Mouse (Mus musculus) heart, embryonic 16.5 days (tissue): Measurements from ENCODE around the gene Rps11. TPM values are rescaled to one million over a fixed set of nuclear protein-coding genes. Genes with fewer than 3 reads are reported as not detected.
"Not testable (repeated sequence)": the region's sequence is repeated elsewhere in the genome, so short reads cannot be mapped to it uniquely, and the experiment has no call there.

ENCODE experiments used
- ATAC-seq: fragments of 200-750 bp; cut with Nextera tagmentation; replicated peaks from 2 replicates; pipeline ENCODE4 v1.8.0; 2017; ENCODE audit warnings: moderate number of reproducible peaks; ENCODE audit not compliant: insufficient read depth, low FRiP score; ENCODE audit errors: extremely low read depth
- H3K27ac ChIP-seq: fragments of 300-500 bp; sonication (generic); 2 replicates; pipeline ENCODE4 v1.5.1; 2014; ENCODE audit warnings: mild to moderate bottlenecking, low read length, control low read depth, moderate library complexity
- H3K27me3 ChIP-seq: fragments of 300-500 bp; sonication (generic); 2 replicates; pipeline ENCODE4 v1.6.1; 2014; ENCODE audit warnings: low read length, mixed read lengths; ENCODE audit not compliant: control insufficient read depth, insufficient read depth
- H3K36me3 ChIP-seq: fragments of 300-500 bp; sonication (generic); 2 replicates; pipeline ENCODE4 v1.6.1; 2014; ENCODE audit not compliant: control insufficient read depth, insufficient read depth
- H3K4me1 ChIP-seq: fragments of 300-500 bp; sonication (generic); 2 replicates; pipeline ENCODE4 v1.6.1; 2014; ENCODE audit warnings: low read length, mixed read lengths; ENCODE audit not compliant: control insufficient read depth, insufficient read depth
- H3K4me2 ChIP-seq: fragments of 300-500 bp; sonication (generic); 2 replicates; pipeline ENCODE4 v1.6.1; 2014; ENCODE audit warnings: low read depth, mild to moderate bottlenecking, control low read depth, low read length
- H3K4me3 ChIP-seq: fragments of 300-500 bp; sonication (generic); 2 replicates; pipeline ENCODE4 v1.5.1; 2014; ENCODE audit warnings: mild to moderate bottlenecking, control low read depth, low read length
- H3K9ac ChIP-seq: fragments of 300-500 bp; sonication (generic); 2 replicates; pipeline ENCODE4 v1.6.1; 2014; ENCODE audit warnings: low read length, control low read depth
- H3K9me3 ChIP-seq: fragments of 300-500 bp; sonication (generic); replicated peaks from 2 replicates; pipeline ENCODE4 v1.6.1; 2016; ENCODE audit warnings: low read length; ENCODE audit not compliant: control insufficient read depth
- WGBS: fragments of 180-500 bp; shearing (Covaris S2); extraction: QIAGEN DNeasy Blood & Tissue Kit; methylation state at CpG from one replicate; pipeline ENCODE4 v1.1.7; 2014; 5-methylcytosine and 5-hydroxymethylcytosine counted together
- polyA plus RNA-seq: library from polyadenylated mRNA; unstranded; fragments of >200 nt; fragmentation: Nextera tagmentation; extraction: Ambion mirVana; gene quantifications from 2 replicates; pipeline ENCODE4 v1.2.1, GENCODE M21; 2015

Gene Rps11
- polyA plus RNA-seq, 1 experiment from 2014 or later, result 812 TPM

DNA sequence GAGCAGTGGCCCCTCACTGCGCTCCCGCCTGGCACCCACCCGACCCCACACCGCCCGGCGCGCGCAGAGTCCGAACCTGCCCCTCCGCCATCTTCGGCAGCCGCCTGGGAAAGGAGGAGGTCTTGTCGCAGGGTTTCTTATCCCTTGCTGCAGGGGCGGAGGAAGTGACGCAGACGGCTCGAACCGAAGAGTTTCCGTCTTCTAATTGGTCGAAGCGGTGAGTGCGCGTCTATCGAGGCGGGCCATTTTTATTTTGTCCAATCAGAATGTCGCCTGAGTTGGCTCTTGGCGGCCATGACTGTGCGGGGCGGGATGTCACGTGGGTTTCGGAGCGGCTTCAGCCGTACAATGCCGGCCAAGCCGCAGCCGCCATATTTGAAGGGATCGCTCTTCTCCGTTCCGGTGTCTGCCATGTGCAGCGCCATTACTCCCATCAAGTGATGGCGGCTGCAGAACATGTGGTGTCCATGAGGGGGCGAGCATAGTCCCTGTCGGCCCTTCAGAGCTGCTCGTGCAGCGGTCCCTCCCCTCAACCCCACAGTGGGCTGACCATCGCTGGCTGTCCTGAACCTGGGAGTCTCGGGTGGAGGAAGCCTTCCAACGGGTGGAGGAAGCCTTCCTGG, 4.5 kb upstream of the Rps11 start, which contains the start of gene Rpl13a:
Rpl13a (minus strand) TSS at position 138 of the 623 bp plus-strand sequence.
- ATAC-seq, result peak; percentile 92
- Histone ChIP-seq H3K9ac (peak within 1 kb of the TSS; percentile 97), H3K27me3 (no peaks in the 10 kb centered on the region), H3K4me2 (peak within 1 kb of the TSS; percentile 78), H3K9me3 (no peaks in the 10 kb centered on the region), H3K27ac (peak within 1 kb of the TSS; percentile 86), H3K4me3 (peak within 1 kb of the TSS; percentile 86), H3K36me3 (peaks cover 22% of the 10 kb centered on the region), H3K4me1 (peaks cover 27% of the 10 kb centered on the region)
- under 1% methylated on average over 48 of the region's 48 CpGs for WGBS

- H3K4me2 ChIP-seq, result peak overlapping the region; percentile 78
- peaks cover 27% of the 10 kb centered on the region for H3K36me3 ChIP-seq
- no peaks in the 10 kb centered on the region for H3K27me3 ChIP-seq
- H3K9ac ChIP-seq, result peak overlapping the region; percentile 97
- H3K4me3 ChIP-seq, result peak overlapping the region; percentile 86
- H3K27ac ChIP-seq, result peak overlapping the region; percentile 85
- H3K9me3 ChIP-seq, result no peaks in the 10 kb centered on the region
- ATAC-seq, result no peak
- WGBS, result under 1% methylated on average over 6 of the region's 6 CpGs
- H3K4me1 ChIP-seq, result peaks cover 33% of the 10 kb centered on the region
These were observed 3.5 kb upstream of the Rps11 start for GRCm38 (mm10) chr7:45127700-45128224.

DNA sequence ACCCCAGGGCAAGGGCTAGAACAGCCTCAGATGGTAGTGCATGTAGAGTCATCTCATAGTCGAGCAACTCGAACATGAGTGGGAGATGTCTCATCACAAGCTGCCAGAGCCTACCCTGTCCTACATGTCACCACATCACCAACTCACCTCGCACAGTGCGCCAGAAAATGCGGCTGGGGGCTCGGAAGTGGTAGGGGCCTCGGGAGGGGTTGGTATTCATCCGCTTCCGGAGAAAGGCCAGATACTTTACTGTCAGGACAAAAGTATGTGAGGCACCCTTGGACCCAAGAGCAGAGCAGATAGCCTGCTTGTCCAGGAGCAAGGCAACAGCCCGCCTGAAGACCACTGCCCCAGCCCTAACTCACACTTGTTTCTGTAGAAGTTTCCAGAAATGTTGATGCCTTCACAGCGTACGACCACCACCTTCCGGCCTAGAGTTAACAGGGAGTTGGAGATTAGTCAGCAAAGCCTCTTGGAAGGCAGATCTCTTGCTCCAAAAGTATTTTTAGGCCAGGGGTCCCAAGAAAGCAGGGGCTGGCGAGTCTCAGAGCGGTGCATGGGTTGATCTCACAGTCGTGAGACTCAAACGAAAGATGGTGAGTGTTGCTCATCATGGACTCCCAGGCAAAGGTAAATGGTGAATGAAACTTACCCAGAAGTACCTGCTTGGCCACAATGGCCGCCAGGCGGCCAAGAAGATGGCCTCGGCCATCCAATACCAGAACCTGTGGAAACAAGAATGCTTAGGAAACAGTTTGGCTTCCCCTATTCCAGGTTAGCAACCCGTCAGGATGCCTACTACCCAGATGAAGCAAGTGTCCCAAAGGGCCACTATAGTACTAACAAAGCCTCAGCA, 2.8 kb upstream of the Rps11 start:
- Histone ChIP-seq H3K9ac (peak overlapping the region; percentile 97), H3K4me1 (peaks cover 38% of the 10 kb centered on the region), H3K4me2 (peak overlapping the region; percentile 78), H3K9me3 (no peaks in the 10 kb centered on the region), H3K36me3 (peaks cover 34% of the 10 kb centered on the region), H3K27me3 (no peaks in the 10 kb centered on the region), H3K4me3 (peak overlapping the region; percentile 86), H3K27ac (peak overlapping the region; percentile 85)
- WGBS, result 19% methylated on average over 21 of the region's 21 CpGs
- no peak for ATAC-seq

GRCm38 (mm10) chr7:45126147-45126843, 2.1 kb upstream of the Rps11 start:
- no peak for ATAC-seq
- Histone ChIP-seq H3K4me1 (peaks cover 45% of the 10 kb centered on the region), H3K4me3 (peak overlapping the region; percentile 86), H3K27ac (peak overlapping the region; percentile 85), H3K9me3 (no peaks in the 10 kb centered on the region), H3K4me2 (peak overlapping the region; percentile 78), H3K36me3 (peaks cover 42% of the 10 kb centered on the region), H3K9ac (peak overlapping the region; percentile 97), H3K27me3 (no peaks in the 10 kb centered on the region)
- 71% methylated on average over 17 of the region's 17 CpGs for WGBS

GRCm38 (mm10) chr7:45125649-45126048, 1.4 kb upstream of the Rps11 start:
- H3K27me3 ChIP-seq, ATAC-seq, H3K9me3 ChIP-seq, H3K4me3 ChIP-seq, H3K4me2 ChIP-seq, H3K27ac ChIP-seq, H3K9ac ChIP-seq: not testable (repeated sequence)
- H3K36me3 ChIP-seq, result peaks cover 47% of the 10 kb centered on the region
- 80% methylated on average over 5 of the region's 5 CpGs for WGBS
- peaks cover 50% of the 10 kb centered on the region for H3K4me1 ChIP-seq

DNA sequence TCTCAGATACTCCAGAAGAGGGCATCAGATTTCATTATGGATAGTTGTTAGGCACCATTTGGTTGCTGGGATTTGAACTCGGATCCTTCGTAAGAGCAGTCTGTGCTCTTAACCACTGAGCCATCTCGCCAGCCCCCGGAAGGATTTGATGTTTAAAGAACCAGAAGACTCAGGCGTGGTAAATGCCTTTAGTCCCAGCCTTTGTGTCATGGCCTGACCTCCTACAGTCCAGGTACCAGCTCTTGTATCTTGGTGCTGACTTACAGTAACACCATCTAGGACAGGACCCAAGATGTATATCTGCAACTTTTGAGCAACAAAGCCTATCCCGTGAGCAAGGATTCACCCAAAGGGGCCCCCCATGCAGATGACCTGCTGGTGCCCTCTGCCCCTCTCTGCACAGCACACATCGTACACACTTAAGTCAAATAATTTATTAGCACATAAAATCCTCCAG, 933 bp upstream of the Rps11 start:
- WGBS, result 30% methylated on average over 7 of the region's 7 CpGs
- ATAC-seq, result no peak
- Histone ChIP-seq H3K9me3 (no peaks in the 10 kb centered on the region), H3K4me3 (peak overlapping the region; percentile 39), H3K27me3 (no peaks in the 10 kb centered on the region), H3K4me1 (peaks cover 50% of the 10 kb centered on the region), H3K9ac (no peak overlapping the region), H3K27ac (peak overlapping the region; percentile 91; the same call in 1 of the 2 replicates), H3K36me3 (peaks cover 49% of the 10 kb centered on the region), H3K4me2 (peak overlapping the region; percentile 66; the same call in 1 of the 2 replicates)

DNA sequence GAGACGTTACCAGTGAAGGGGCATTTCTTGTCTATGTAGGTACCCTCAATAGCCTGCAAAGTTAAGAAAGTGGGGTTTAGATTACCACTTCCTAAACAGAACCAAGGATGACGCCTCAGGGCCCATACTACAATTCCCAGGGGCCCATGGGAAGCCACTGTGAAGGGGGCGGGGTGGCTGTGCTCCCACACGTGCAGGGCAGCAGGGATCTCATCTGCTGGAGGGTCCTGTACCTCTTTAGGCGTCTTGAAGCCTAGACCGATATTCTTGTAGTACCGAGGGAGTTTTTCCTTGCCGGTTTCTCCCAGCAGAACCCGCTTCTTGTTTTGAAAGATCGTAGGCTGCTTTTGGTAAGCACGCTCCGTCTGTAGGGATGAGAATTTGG, 1.1 kb downstream of the Rps11 start:
- Histone ChIP-seq H3K36me3 (peaks cover 51% of the 10 kb centered on the region), H3K4me2 (peak overlapping the region; percentile 93), H3K4me1 (peaks cover 44% of the 10 kb centered on the region), H3K9ac (peak overlapping the region; percentile 98), H3K9me3 (no peaks in the 10 kb centered on the region), H3K4me3 (peak overlapping the region; percentile 94), H3K27me3 (no peaks in the 10 kb centered on the region), H3K27ac (peak overlapping the region; percentile 91)
- no peak for ATAC-seq
- 14% methylated on average over 12 of the region's 12 CpGs for WGBS

DNA sequence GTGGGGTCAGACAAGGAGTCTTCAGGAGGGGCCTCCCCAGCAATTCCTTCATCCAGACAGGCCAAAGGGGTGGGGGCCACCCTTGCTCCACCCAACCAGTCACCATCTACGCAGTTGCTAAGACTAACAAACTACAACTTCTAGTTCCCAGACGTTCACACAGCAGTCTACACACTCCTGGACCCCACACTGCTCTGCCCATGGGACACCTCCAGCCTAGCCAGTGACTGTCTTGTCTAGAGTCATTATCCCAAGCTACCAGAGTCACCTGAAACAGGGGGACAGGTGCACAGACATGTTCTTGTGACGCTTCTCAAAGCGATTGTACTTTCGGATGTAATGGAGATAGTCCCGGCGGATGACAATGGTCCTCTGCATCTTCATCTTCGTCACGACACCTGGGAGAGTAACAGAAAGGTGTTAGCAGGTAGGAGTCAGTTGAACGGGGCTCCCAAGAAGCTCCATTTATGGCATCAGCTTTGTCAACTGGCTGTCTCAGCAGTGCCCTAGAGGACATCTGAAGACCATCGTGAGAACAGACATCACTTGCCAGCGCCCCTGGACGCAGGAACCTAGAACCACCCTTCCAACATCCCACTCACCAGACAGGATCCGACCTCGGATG, 1.6 kb downstream of the Rps11 start:
- Histone ChIP-seq H3K9me3 (no peaks in the 10 kb centered on the region), H3K27ac (no peak overlapping the region; the same call in 1 of the 2 replicates), H3K4me1 (peaks cover 44% of the 10 kb centered on the region), H3K9ac (peak overlapping the region; percentile 98), H3K4me2 (peak overlapping the region; percentile 93), H3K36me3 (peaks cover 51% of the 10 kb centered on the region), H3K27me3 (no peaks in the 10 kb centered on the region), H3K4me3 (peak overlapping the region; percentile 94)
- no peak for ATAC-seq
- WGBS, result 76% methylated on average over 15 of the region's 15 CpGs
